Mouse (Mus musculus) hindbrain, embryonic 13.5 days (tissue): Measurements from ENCODE around the gene Syt17. TPM values are rescaled to one million over a fixed set of nuclear protein-coding genes. Genes with fewer than 3 reads are reported as not detected.

ENCODE experiments used
- ATAC-seq: fragments of 200-750 bp; cut with Nextera tagmentation; 2 replicates; pipeline ENCODE4 v1.8.0; 2017; ENCODE audit warnings: moderate TSS enrichment; ENCODE audit not compliant: low FRiP score
- H3K27ac ChIP-seq: fragments of 300-500 bp; sonication (generic); 2 replicates; pipeline ENCODE4 v1.5.1; 2015; ENCODE audit warnings: inconsistent platforms, mild to moderate bottlenecking, moderate library complexity
- H3K27me3 ChIP-seq: fragments of 300-500 bp; sonication (generic); 2 replicates; pipeline ENCODE4 v1.6.1; 2015; ENCODE audit warnings: mild to moderate bottlenecking, inconsistent platforms
- H3K36me3 ChIP-seq: fragments of 300-500 bp; sonication (generic); 2 replicates; pipeline ENCODE4 v1.6.1; 2015; ENCODE audit warnings: mild to moderate bottlenecking, inconsistent platforms
- H3K4me1 ChIP-seq: fragments of 300-500 bp; sonication (generic); replicated peaks from 2 replicates; pipeline ENCODE4 v1.6.1; 2015; ENCODE audit warnings: inconsistent platforms
- H3K4me2 ChIP-seq: fragments of 300-500 bp; sonication (generic); 2 replicates; pipeline ENCODE4 v1.6.1; 2015; ENCODE audit warnings: inconsistent platforms, mild to moderate bottlenecking, moderate library complexity
- H3K4me3 ChIP-seq: fragments of 300-500 bp; sonication (generic); 2 replicates; pipeline ENCODE4 v1.5.1; 2015; ENCODE audit warnings: mild to moderate bottlenecking, inconsistent platforms
- H3K9ac ChIP-seq: fragments of 300-500 bp; sonication (generic); 2 replicates; pipeline ENCODE4 v1.6.1; 2015; ENCODE audit warnings: mild to moderate bottlenecking, inconsistent platforms
- H3K9me3 ChIP-seq: fragments of 300-500 bp; sonication (generic); 2 replicates; pipeline ENCODE4 v1.6.1; 2016; ENCODE audit warnings: inconsistent platforms
- WGBS: fragments of 180-500 bp; shearing (Covaris S2); methylation state at CpG from one replicate; pipeline ENCODE4 v1.1.7; 2015; 5-methylcytosine and 5-hydroxymethylcytosine counted together
- polyA plus RNA-seq: library from polyadenylated mRNA; unstranded; fragments of >200 nt; fragmentation: Nextera tagmentation; extraction: Ambion mirVana; gene quantifications from 2 replicates; pipeline ENCODE4 v1.2.1, GENCODE M21; 2015

Gene Syt17
- polyA plus RNA-seq: 9.4 and 9.6 TPM in 2 replicates

GRCm38 (mm10) chr7:118448134-118448967 is at the start of gene Syt17:
Syt17 (minus strand) TSS chr7:118448222.
- H3K9ac ChIP-seq: peak within 1 kb of the TSS; percentile 78

GRCm38 (mm10) chr7:118494892-118495579 is 47.0 kb upstream of the Syt17 start:
- ATAC-seq: no peak
- Histone ChIP-seq H3K4me1 (peaks cover 21% of the 10 kb centered on the region), H3K4me3 (no peak overlapping the region), H3K27me3 (peaks cover 44% of the 10 kb centered on the region), H3K4me2 (no peak overlapping the region), H3K9ac (no peak overlapping the region), H3K36me3 (no peaks in the 10 kb centered on the region), H3K27ac (no peak overlapping the region), H3K9me3 (no peaks in the 10 kb centered on the region)
- WGBS: 73% methylated on average over 4 of the region's 4 CpGs

More at GRCm38 (mm10) chr7:118448134-118448967, at the start of gene Syt17:
- H3K27me3 ChIP-seq: peaks cover 31% of the 10 kb centered on the region; the same call in 1 of the 2 replicates
- peaks cover 26% of the 10 kb centered on the region for H3K4me1 ChIP-seq
- ATAC-seq: peak; percentile 73
- no peak within 1 kb of the TSS for H3K27ac ChIP-seq
- H3K9me3 ChIP-seq: no peaks in the 10 kb centered on the region
- under 1% methylated on average over 58 of the region's 58 CpGs for WGBS
- no peaks in the 10 kb centered on the region for H3K36me3 ChIP-seq
- peak within 1 kb of the TSS; percentile 61 for H3K4me3 ChIP-seq
- H3K4me2 ChIP-seq: peak within 1 kb of the TSS; percentile 91

GRCm38 (mm10) chr7:118493892-118494291 is 45.9 kb upstream of the Syt17 start:
- Histone ChIP-seq H3K27ac (no peak overlapping the region), H3K4me3 (no peak overlapping the region), H3K9me3 (no peaks in the 10 kb centered on the region), H3K36me3 (no peaks in the 10 kb centered on the region), H3K4me1 (peaks cover 23% of the 10 kb centered on the region), H3K4me2 (no peak overlapping the region), H3K27me3 (peaks cover 53% of the 10 kb centered on the region), H3K9ac (no peak overlapping the region)
- 91% methylated on average over 9 of the region's 9 CpGs for WGBS
- ATAC-seq: no peak

GRCm38 (mm10) chr7:118491431-118492147 is 43.6 kb upstream of the Syt17 start, which contains the start of gene Itpripl2:
Itpripl2 (minus strand) TSS chr7:118491975.
- H3K4me3 ChIP-seq: peak within 1 kb of the TSS; percentile 51
- peak within 1 kb of the TSS; percentile 64 for H3K27ac ChIP-seq
- ATAC-seq: peak; percentile 77
- peaks cover 27% of the 10 kb centered on the region for H3K4me1 ChIP-seq
- no peaks in the 10 kb centered on the region for H3K36me3 ChIP-seq
- peaks cover 66% of the 10 kb centered on the region for H3K27me3 ChIP-seq
- H3K9ac ChIP-seq: peak within 1 kb of the TSS; percentile 73
- H3K9me3 ChIP-seq: no peaks in the 10 kb centered on the region
- WGBS: under 1% methylated on average over 54 of the region's 55 CpGs
- H3K4me2 ChIP-seq: peak within 1 kb of the TSS; percentile 74

GRCm38 (mm10) chr7:118490666-118491430 is 42.8 kb upstream of the Syt17 start:
- H3K27me3 ChIP-seq: peaks cover 66% of the 10 kb centered on the region

GRCm38 (mm10) chr7:118489706-118490665 is 42.0 kb upstream of the Syt17 start:
- Histone ChIP-seq H3K36me3 (no peaks in the 10 kb centered on the region), H3K4me1 (peaks cover 27% of the 10 kb centered on the region), H3K9me3 (no peaks in the 10 kb centered on the region), H3K27ac (no peak overlapping the region), H3K9ac (no peak overlapping the region), H3K27me3 (peaks cover 66% of the 10 kb centered on the region), H3K4me3 (peak overlapping the region; percentile 51), H3K4me2 (peak overlapping the region; percentile 74)
- 12% methylated on average over 57 of the region's 57 CpGs for WGBS
- ATAC-seq: no peak; the same call in 1 of the 2 replicates

More at GRCm38 (mm10) chr7:118490666-118491430, 42.8 kb upstream of the Syt17 start:
- Histone ChIP-seq H3K4me2 (peak overlapping the region; percentile 74), H3K27ac (peak overlapping the region; percentile 64), H3K4me1 (peaks cover 27% of the 10 kb centered on the region), H3K9me3 (no peaks in the 10 kb centered on the region), H3K4me3 (peak overlapping the region; percentile 51), H3K9ac (peak overlapping the region; percentile 73), H3K36me3 (no peaks in the 10 kb centered on the region)
- peak; percentile 37; the same call in 1 of the 2 replicates for ATAC-seq
- 2% methylated on average over 67 of the region's 67 CpGs for WGBS

- no peak overlapping the region for H3K27ac ChIP-seq
- no peak overlapping the region for H3K4me2 ChIP-seq
- H3K4me1 ChIP-seq: peaks cover 27% of the 10 kb centered on the region
- H3K36me3 ChIP-seq: no peaks in the 10 kb centered on the region
- no peaks in the 10 kb centered on the region for H3K9me3 ChIP-seq
- H3K27me3 ChIP-seq: peaks cover 56% of the 10 kb centered on the region
- no peak overlapping the region for H3K4me3 ChIP-seq
- WGBS: 27% methylated on average over 8 of the region's 8 CpGs
- no peak for ATAC-seq
- no peak overlapping the region for H3K9ac ChIP-seq
Measured at GRCm38 (mm10) chr7:118488060-118488664, 40.1 kb upstream of the Syt17 start.

GRCm38 (mm10) chr7:118486917-118487316 is 38.9 kb upstream of the Syt17 start:
- Histone ChIP-seq H3K36me3 (no peaks in the 10 kb centered on the region), H3K27me3 (peaks cover 43% of the 10 kb centered on the region), H3K27ac (no peak overlapping the region), H3K9ac (no peak overlapping the region), H3K4me3 (no peak overlapping the region), H3K9me3 (no peaks in the 10 kb centered on the region), H3K4me1 (peaks cover 25% of the 10 kb centered on the region), H3K4me2 (no peak overlapping the region)
- no peak for ATAC-seq
- 66% methylated on average over 5 of the region's 5 CpGs for WGBS

- Histone ChIP-seq H3K27me3 (peaks cover 14% of the 10 kb centered on the region), H3K4me2 (no peak overlapping the region), H3K36me3 (no peaks in the 10 kb centered on the region), H3K27ac (no peak overlapping the region), H3K9me3 (no peaks in the 10 kb centered on the region), H3K9ac (no peak overlapping the region), H3K4me3 (no peak overlapping the region), H3K4me1 (0 out of 2 replicates have a peak, but pooled peaks cover 4% of the 10 kb centered on the region)
- ATAC-seq: no peak
- 100% methylated on average over 1 of the region's 1 CpGs for WGBS
Measured at GRCm38 (mm10) chr7:118483996-118484395, 36.0 kb upstream of the Syt17 start.

- Histone ChIP-seq H3K4me2 (no peak overlapping the region), H3K9ac (no peak overlapping the region), H3K4me3 (no peak overlapping the region), H3K36me3 (no peaks in the 10 kb centered on the region), H3K27me3 (no peaks in the 10 kb centered on the region), H3K9me3 (no peaks in the 10 kb centered on the region), H3K4me1 (no peaks in the 10 kb centered on the region), H3K27ac (no peak overlapping the region)
- no peak for ATAC-seq
- WGBS: 87% methylated on average over 2 of the region's 2 CpGs
Measured at GRCm38 (mm10) chr7:118482001-118482400, 34.0 kb upstream of the Syt17 start.
